Mouse (Mus musculus): Measurements from ENCODE around the gene Tmem97. TPM values are rescaled to one million over a fixed set of nuclear protein-coding genes. Genes with fewer than 3 reads are reported as not detected.

Gene Tmem97
- polyA plus RNA-seq (2015; fragmentation: Nextera tagmentation; extraction: Ambion mirVana) = 43.6 and 70.8 TPM in 2 replicates

GRCm38 (mm10) chr11:78550168-78551058 lies at the start of gene Tmem97:
Tmem97 (minus strand) TSS chr11:78550777.

DNA sequence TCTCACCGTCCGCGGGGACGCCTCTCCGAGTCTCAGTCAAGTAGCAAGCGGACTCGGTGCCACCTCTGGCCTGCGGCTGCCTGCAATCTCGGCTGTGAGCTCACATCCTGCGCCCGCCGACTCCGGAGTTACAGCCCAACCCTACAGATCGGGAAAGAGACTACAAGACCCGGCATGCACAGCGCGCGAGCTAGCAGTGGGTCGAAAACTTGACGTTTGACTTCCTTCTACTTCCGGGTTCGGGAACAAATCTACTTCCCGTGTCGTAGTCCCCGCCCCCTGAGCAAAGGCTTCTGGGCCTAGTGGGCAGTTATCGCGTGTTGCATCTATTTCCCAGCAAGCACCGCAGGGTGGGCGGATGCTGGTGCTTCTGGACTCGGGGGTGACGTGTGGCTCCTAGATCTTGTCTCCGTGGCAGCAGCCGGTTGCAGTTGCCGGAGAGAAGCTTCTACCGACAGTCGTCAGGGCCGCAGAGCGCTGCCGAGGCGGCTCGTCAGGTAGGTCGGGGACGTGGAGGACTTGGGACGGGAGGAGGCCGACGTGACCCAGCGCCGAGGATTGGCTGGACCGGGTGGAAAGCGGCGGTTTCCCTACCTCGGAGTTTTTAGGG lies 14.4 kb downstream of the Tmem97 start, which contains the start of the genes Tnfaip1 and Ift20:
Gene Tnfaip1, minus strand, starts transcription at position 253 of the 610 bp plus-strand sequence.
Gene Ift20, plus strand, starts transcription at position 282 of the 610 bp plus-strand sequence.

DNA sequence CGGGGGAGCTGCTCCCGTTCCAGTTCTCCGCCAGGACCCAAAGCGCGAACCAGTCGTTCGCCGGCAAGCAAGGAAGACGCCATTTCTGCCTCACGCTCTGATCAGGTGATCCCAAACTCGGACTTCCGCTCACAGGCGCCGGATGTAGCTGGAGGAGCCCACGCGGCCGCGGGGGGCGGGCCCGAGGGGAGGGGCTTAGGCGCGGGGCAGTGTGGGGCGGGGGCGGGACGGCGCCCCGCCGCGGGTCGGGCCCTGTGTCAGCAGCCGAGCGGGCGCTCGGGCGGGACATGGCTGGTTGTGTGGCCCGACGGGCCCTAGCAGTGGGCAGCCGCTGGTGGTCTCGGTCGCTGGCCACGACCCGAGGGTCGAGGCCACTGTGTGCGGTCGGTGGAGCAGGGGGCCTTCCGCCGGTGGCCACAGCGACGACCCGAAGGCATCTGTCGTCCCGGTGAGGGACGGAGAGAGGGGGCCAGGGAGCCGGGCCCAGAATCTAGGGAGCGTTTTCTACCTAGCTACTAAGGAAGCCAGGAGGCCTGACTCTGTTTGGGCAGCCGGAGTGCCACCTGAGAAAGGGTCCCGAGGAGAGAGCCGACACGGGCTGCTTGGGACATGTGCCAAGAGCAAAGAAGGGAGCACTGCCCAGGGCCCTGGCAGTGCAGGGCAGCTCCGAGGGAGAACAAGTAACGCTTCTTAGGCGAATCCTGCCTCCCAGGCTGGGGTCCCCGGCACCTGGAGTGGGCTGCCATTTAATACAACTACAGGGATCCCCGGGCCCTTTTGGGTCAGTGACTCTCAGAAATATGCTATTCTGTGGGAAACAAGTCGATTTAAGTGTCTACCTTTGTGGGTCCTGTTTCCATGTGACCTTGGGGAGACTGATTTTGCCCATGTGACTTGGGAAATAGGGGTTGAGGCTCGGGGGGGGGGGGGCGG lies 38.3 kb downstream of the Tmem97 start, which contains the start of the genes Tmem199 and Poldip2:
Gene Tmem199, minus strand, starts transcription at position 148 of the 933 bp plus-strand sequence.
Gene Poldip2, plus strand, starts transcription at position 169 of the 933 bp plus-strand sequence.

GRCm38 (mm10) chr11:78502909-78503650 lies 47.5 kb downstream of the Tmem97 start, which contains the start of gene Sebox:
Sebox (plus strand) TSS chr11:78503447.

DNA sequence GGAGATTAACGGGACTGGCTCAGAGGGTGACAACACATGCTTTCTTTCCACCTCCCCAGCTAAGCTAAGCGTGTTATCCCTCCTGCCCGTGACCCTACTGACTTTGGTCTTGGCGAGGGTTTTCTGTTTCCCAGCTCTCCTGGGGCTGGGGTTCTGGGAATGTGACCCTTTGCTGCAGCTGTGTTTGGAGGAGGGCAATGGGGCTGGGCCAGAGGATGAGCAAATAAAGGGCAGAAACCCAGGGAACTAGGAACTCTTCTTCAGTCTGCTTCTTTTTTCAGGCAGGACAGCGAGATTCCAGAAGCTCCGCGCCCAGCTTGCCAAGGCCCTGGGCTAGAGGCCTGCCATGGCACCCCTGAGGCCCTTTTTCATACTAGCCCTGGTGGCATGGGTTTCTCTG lies 51.6 kb downstream of the Tmem97 start, which contains the start of gene Vtn:
Gene Vtn, plus strand, starts transcription at position 88 of the 400 bp plus-strand sequence.

DNA sequence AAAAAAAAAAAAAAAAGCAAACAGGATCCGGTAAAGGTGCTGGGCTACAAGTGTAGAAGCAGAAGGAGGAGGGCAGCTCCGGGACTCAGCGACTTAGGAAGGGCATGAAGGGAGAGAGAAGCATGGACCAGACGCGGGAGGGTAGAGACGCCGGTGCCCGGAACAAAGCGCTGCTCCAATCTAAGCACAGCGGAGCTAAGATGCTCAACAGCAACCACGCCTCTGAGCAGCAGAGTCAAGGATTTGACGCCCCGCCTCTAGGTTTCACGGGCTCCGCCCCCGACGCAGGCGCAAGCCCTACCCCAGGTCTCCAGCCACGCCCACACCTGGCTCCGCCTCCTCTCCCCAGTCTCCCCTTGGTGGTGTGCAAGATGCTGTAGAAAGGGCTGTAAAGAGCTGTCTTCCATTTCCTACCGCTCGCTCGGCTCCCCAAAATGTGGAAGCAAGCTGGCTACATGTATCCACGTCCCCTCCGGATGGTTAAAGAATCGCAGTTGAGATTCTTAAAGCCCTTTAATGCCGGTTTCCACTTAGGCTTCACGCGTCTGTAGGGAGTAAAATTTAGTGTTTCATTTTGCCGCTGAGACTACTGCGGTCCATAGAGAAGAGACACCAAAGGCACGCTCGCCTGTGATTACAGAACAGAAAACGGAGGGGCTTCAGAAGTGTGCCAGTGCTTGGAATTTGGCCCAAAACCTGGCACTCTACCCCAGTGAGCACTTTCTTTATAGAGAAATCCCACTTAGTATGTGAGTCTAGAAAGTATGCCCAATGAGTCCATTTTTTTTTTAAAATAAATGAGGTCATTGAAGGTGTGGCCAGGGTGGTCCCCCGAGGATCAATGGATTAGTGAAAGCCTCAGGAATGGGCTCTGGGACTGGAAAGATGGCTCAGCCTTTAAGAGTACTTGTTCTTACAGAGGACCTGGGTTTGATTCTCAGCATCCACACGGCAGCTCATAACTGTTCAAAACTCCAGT lies 52.7 kb downstream of the Tmem97 start, which contains the start of gene Sarm1:
Gene Sarm1, minus strand, starts transcription at position 211 of the 979 bp plus-strand sequence.

Other genes starting within 250 kb of the Tmem97 start
- 4.7 and 7.4 TPM in 2 replicates for gene Spag5, start 249.2 kb downstream of the Tmem97 start, polyA plus RNA-seq (2015; fragmentation: Nextera tagmentation; extraction: Ambion mirVana)
- 8.1 and 10.6 TPM in 2 replicates for gene Aldoc, start 227.8 kb downstream of the Tmem97 start, polyA plus RNA-seq (2015; fragmentation: Nextera tagmentation; extraction: Ambion mirVana)
- gene Pigs, start 222.4 kb downstream of the Tmem97 start, polyA plus RNA-seq (2015; fragmentation: Nextera tagmentation; extraction: Ambion mirVana) = 41.8 and 43.6 TPM in 2 replicates
- 69.4 and 71.4 TPM in 2 replicates for gene Unc119, start 207.3 kb downstream of the Tmem97 start, polyA plus RNA-seq (2015; fragmentation: Nextera tagmentation; extraction: Ambion mirVana)
- 0.07 TPM in 1 of 2 replicates, not detected in the other for gene Foxn1, start 164.2 kb downstream of the Tmem97 start, polyA plus RNA-seq (2015; fragmentation: Nextera tagmentation; extraction: Ambion mirVana)
- not detected in 2 replicates for gene Slc13a2, start 128.6 kb downstream of the Tmem97 start, polyA plus RNA-seq (2015; fragmentation: Nextera tagmentation; extraction: Ambion mirVana)
- 25.7 and 27.4 TPM in 2 replicates for gene Slc46a1, start 85.1 kb downstream of the Tmem97 start, polyA plus RNA-seq (2015; fragmentation: Nextera tagmentation; extraction: Ambion mirVana)
- 0.24 and 0.27 TPM in 2 replicates for gene Sarm1, start 53.0 kb downstream of the Tmem97 start, polyA plus RNA-seq (2015; fragmentation: Nextera tagmentation; extraction: Ambion mirVana)
- 1.2 and 2.1 TPM in 2 replicates for gene Vtn, start 51.7 kb downstream of the Tmem97 start, polyA plus RNA-seq (2015; fragmentation: Nextera tagmentation; extraction: Ambion mirVana)
- not detected in 2 replicates for gene Sebox, start 47.3 kb downstream of the Tmem97 start, polyA plus RNA-seq (2015; fragmentation: Nextera tagmentation; extraction: Ambion mirVana)
- 32.0 and 32.8 TPM in 2 replicates for gene Tmem199, start 38.6 kb downstream of the Tmem97 start, polyA plus RNA-seq (2015; fragmentation: Nextera tagmentation; extraction: Ambion mirVana)
- 81.4 and 86.2 TPM in 2 replicates for gene Poldip2, start 38.6 kb downstream of the Tmem97 start, polyA plus RNA-seq (2015; fragmentation: Nextera tagmentation; extraction: Ambion mirVana)
- gene Tnfaip1, start 14.4 kb downstream of the Tmem97 start, polyA plus RNA-seq (2015; fragmentation: Nextera tagmentation; extraction: Ambion mirVana) = 47.6 and 55.5 TPM in 2 replicates
- gene Ift20, start 14.4 kb downstream of the Tmem97 start, polyA plus RNA-seq (2015; fragmentation: Nextera tagmentation; extraction: Ambion mirVana) = 132 and 156 TPM in 2 replicates
- gene Nlk, start 146.6 kb upstream of the Tmem97 start, polyA plus RNA-seq (2015; fragmentation: Nextera tagmentation; extraction: Ambion mirVana) = 10.1 and 10.2 TPM in 2 replicates
- gene Ccnq, start 201.0 kb upstream of the Tmem97 start, polyA plus RNA-seq (2015; fragmentation: Nextera tagmentation; extraction: Ambion mirVana) = 27.8 and 29.8 TPM in 2 replicates